ENCODE assay signal across 22 mouse cellular contexts in genomic region chr11:34492986-34493385, GRCm38 (mm10).
A peak's percentile ranks its signal among the peaks of the same experiment; 100 is the strongest.
DNase-seq lines count a peak whose midpoint lies in the region; ATAC-seq and TF ChIP-seq lines count a peak whose summit lies in the region.
"Had no signal": no experiment of that assay in that cellular context is flagged by ENCODE, and none has a peak within 500 bp of the region (broad histone marks: within the 10 kb centered on the region; RNA-seq: fewer than 3 reads in every experiment).

No protein-coding gene starts in this region.

- H3K79me2 ChIP-seq in MEL (ENCODE audit: control insufficient read depth, insufficient read depth, low read length, poor library complexity), result no peaks in the 10 kb centered on the region

- H3K9ac ChIP-seq in MEL (ENCODE audit: control insufficient read depth, low read depth, low read length, poor library complexity, severe bottlenecking), result no peak overlapping the region
- no peak overlapping the region for H3K9ac ChIP-seq in midbrain, embryonic 11.5 days (ENCODE audit: low read length)
- H3K9ac ChIP-seq: embryonic facial prominence, embryonic 12.5 days; forebrain, embryonic 13.5 days; forebrain, embryonic 15.5 days; forebrain, postnatal 0 days had no signal

- H3K36me3 ChIP-seq in MEL (ENCODE audit: control insufficient read depth in 1 of 2, insufficient read depth in 2 of 2, low read length in 2 of 2), result peaks cover 11 to 19% of the 10 kb centered on the region in 2 experiments
- H3K36me3 ChIP-seq in midbrain, embryonic 11.5 days (ENCODE audit: control insufficient read depth, insufficient read depth, low read length), result no peaks in the 10 kb centered on the region
- H3K36me3 ChIP-seq: embryonic facial prominence, embryonic 10.5 days; embryonic facial prominence, embryonic 12.5 days; forebrain, embryonic 15.5 days; G1E had no signal

- no peaks in the 10 kb centered on the region for H3K9me3 ChIP-seq in MEL (replicated peaks; ENCODE audit: insufficient read depth, low read length)
- H3K9me3 ChIP-seq in midbrain, embryonic 11.5 days (ENCODE audit: control insufficient read depth, low read length), result no peaks in the 10 kb centered on the region
- H3K9me3 ChIP-seq: embryonic facial prominence, embryonic 10.5 days; embryonic facial prominence, embryonic 12.5 days; forebrain, embryonic 13.5 days; forebrain, embryonic 15.5 days had no signal

- DNase-seq in 416B (ENCODE audit: low read depth), result peak; percentile 76
- DNase-seq in MEL (ENCODE audit: low read depth, low spot score), result peak; percentile 41
- DNase-seq in heart, postnatal 10 days, result no peak
- no peak for DNase-seq in midbrain, embryonic 11.5 days (ENCODE audit: low spot score, missing footprints)
- DNase-seq: adrenal gland, adult 2 months; adrenal gland, postnatal 10 days; adrenal gland, postnatal 36 days; B cell, adult 2 months; cerebellum, adult 11-12 months; cerebellum, adult 2 months; cerebellum, adult 9-10 months; cerebellum, postnatal 10 days; cerebellum, postnatal 25 days; forebrain, postnatal 0 days had no signal

- TF ChIP-seq EP300 in MEL (IDR thresholded peaks at IDR 0.05; ENCODE audit: low read depth in 1 of 2, low read length in 2 of 2), result peak in 1 of 2 experiments; percentile 47; a peak in 2 of 4 replicates

- peaks cover 9 to 15% of the 10 kb centered on the region in 2 experiments for H3K4me1 ChIP-seq in MEL (ENCODE audit: control insufficient read depth in 1 of 2, insufficient read depth in 2 of 2, low read length in 2 of 2)
- H3K4me1 ChIP-seq in midbrain, embryonic 11.5 days (ENCODE audit: control insufficient read depth, insufficient read depth, low read length), result no peaks in the 10 kb centered on the region
- H3K4me1 ChIP-seq: embryonic facial prominence, embryonic 10.5 days; embryonic facial prominence, embryonic 12.5 days; forebrain, embryonic 13.5 days; forebrain, embryonic 15.5 days had no signal

- intact Hi-C loops in heart, postnatal 10 days (cut with DNase I), result no loop called here

- no peak overlapping the region for H3K27ac ChIP-seq in MEL (ENCODE audit: control insufficient read depth, low read depth, low read length)
- H3K27ac ChIP-seq in midbrain, embryonic 11.5 days (ENCODE audit: low read depth, low read length), result no peak overlapping the region
- H3K27ac ChIP-seq: embryonic facial prominence, embryonic 10.5 days; embryonic facial prominence, embryonic 12.5 days; forebrain, embryonic 13.5 days; forebrain, embryonic 15.5 days had no signal

- TF ChIP-seq RAD21 in MEL (IDR thresholded peaks at IDR 0.05; ENCODE audit: low read depth, low read length), result no peak

- H3K4me3 ChIP-seq in MEL (ENCODE audit: control insufficient read depth in 1 of 2, insufficient read depth in 1 of 2, low read depth in 2 of 2, low read length in 2 of 2), result no peak overlapping the region
- no peak overlapping the region for H3K4me3 ChIP-seq in midbrain, embryonic 11.5 days (ENCODE audit: low read depth, low read length)
- H3K4me3 ChIP-seq: embryonic facial prominence, embryonic 10.5 days; embryonic facial prominence, embryonic 12.5 days; forebrain, embryonic 13.5 days; forebrain, embryonic 15.5 days had no signal

- WGBS in midbrain, embryonic 11.5 days, result 94% methylated on average over 3 of the region's 3 CpGs

- no peak overlapping the region for H3K4me2 ChIP-seq in midbrain, embryonic 11.5 days
- H3K4me2 ChIP-seq: embryonic facial prominence, embryonic 12.5 days; forebrain, embryonic 13.5 days; forebrain, embryonic 15.5 days had no signal

- H3K27me3 ChIP-seq in MEL (ENCODE audit: control insufficient read depth in 1 of 2, insufficient read depth in 2 of 2, low read length in 2 of 2), result no peaks in the 10 kb centered on the region
- no peaks in the 10 kb centered on the region for H3K27me3 ChIP-seq in midbrain, embryonic 11.5 days (ENCODE audit: control insufficient read depth, insufficient read depth, low read length)
- H3K27me3 ChIP-seq: CH12.LX; embryonic facial prominence, embryonic 12.5 days; forebrain, embryonic 13.5 days; forebrain, embryonic 15.5 days had no signal

- TF ChIP-seq POLR2A in MEL (IDR thresholded peaks at IDR 0.05; ENCODE audit: control insufficient read depth in 1 of 2, insufficient read depth in 1 of 2, low read depth in 1 of 2, low read length in 2 of 2, poor library complexity in 1 of 2), result no peak

- 0 out of 2 replicates have a peak, but pooled peaks have one; percentile 39 for ATAC-seq in megakaryocyte progenitor cell, adult 5-6 weeks (replicated peaks; ENCODE audit: poor library complexity)
- no peak for ATAC-seq in midbrain, embryonic 11.5 days (ENCODE audit: low FRiP score)
- ATAC-seq: CD4-positive, CD25-positive, alpha-beta regulatory T cell, adult 4 months; forebrain, embryonic 13.5 days; forebrain, embryonic 15.5 days; forebrain, postnatal 0 days had no signal

- no peak for TF ChIP-seq CTCF in MEL (IDR thresholded peaks at IDR 0.05 in 2 of 3, conservative IDR thresholded peaks at IDR 0.05 in 1 of 3; ENCODE audit: control insufficient read depth in 1 of 3, insufficient read depth in 1 of 3, low read depth in 2 of 3, low read length in 3 of 3, poor library complexity in 1 of 3, severe bottlenecking in 1 of 3)

TF ChIP-seq in MEL, 35 proteins besides CTCF, POLR2A, EP300 and RAD21:
- no peak for TF ChIP-seq USF2 (IDR thresholded peaks at IDR 0.05; ENCODE audit: borderline replicate concordance in 1 of 2, insufficient read depth in 1 of 2, low read depth in 1 of 2, low read length in 2 of 2)
- TF ChIP-seq TAL1 (IDR thresholded peaks at IDR 0.05; ENCODE audit: low read length), result peak; percentile 44
- no peak for TF ChIP-seq GABPA (IDR thresholded peaks at IDR 0.05; ENCODE audit: low read depth, low read length)
- no peak for TF ChIP-seq ZMIZ1 (IDR thresholded peaks at IDR 0.05; ENCODE audit: low read depth, low read length)
- TF ChIP-seq RCOR1 (IDR thresholded peaks at IDR 0.05; ENCODE audit: low read depth, low read length), result peak; percentile 50; the same call in 1 of the 2 replicates
- TF ChIP-seq MAZ (IDR thresholded peaks at IDR 0.05; ENCODE audit: low read depth, low read length), result no peak
- no peak for TF ChIP-seq BHLHE40 (IDR thresholded peaks at IDR 0.05; ENCODE audit: borderline replicate concordance, low read depth, low read length)
- 0 out of 2 replicates have a peak, but pooled peaks have one; percentile 7 for TF ChIP-seq MXI1 (IDR thresholded peaks at IDR 0.05; ENCODE audit: low read depth, low read length)
- no peak for TF ChIP-seq MEF2A (IDR thresholded peaks at IDR 0.05; ENCODE audit: extremely low read depth, insufficient replicate concordance, low read depth, low read length, poor library complexity, severe bottlenecking)
- no peak for TF ChIP-seq NELFE (IDR thresholded peaks at IDR 0.05; ENCODE audit: low read depth, low read length)
- no peak for TF ChIP-seq MAFK (IDR thresholded peaks at IDR 0.05; ENCODE audit: borderline replicate concordance, low read depth, low read length)
- no peak for TF ChIP-seq GATA1 (IDR thresholded peaks at IDR 0.05; ENCODE audit: low read depth, low read length)
- TF ChIP-seq ELF1 (IDR thresholded peaks at IDR 0.05; ENCODE audit: low read depth, low read length), result no peak
- no peak for TF ChIP-seq UBTF (IDR thresholded peaks at IDR 0.05; ENCODE audit: borderline replicate concordance, insufficient read depth, low read depth, low read length)
- no peak for TF ChIP-seq KAT2A (conservative IDR thresholded peaks at IDR 0.05; ENCODE audit: low read depth, low read length)

Comparison
In these comparisons a context has a peak if more than half of its experiments do, and no peak if none do; other contexts are left out.
1. DNase-seq: peak in 416B (single experiment) and MEL (single experiment); none in heart, postnatal 10 days (0 of 2) and midbrain, embryonic 11.5 days (single experiment).